Mouse (Mus musculus) embryonic fibroblast, embryonic 13.5 days (primary cell): ENCODE results near the gene Bsdc1. TPM values are rescaled to one million over a fixed set of nuclear protein-coding genes. Genes with fewer than 3 reads are reported as not detected.
"Not testable (repeated sequence)": the region's sequence is repeated elsewhere in the genome, so short reads cannot be mapped to it uniquely, and the experiment has no call there.

Experiments
- H3K27ac ChIP-seq: 2 replicates; pipeline ENCODE4 v1.5.1; 2012; ENCODE audit warnings: low read length, control low read depth, inconsistent platforms; ENCODE audit not compliant: insufficient read depth
- H3K4me1 ChIP-seq: 2 replicates; pipeline ENCODE4 v1.6.1; 2011; ENCODE audit warnings: low read length; ENCODE audit not compliant: control insufficient read depth, insufficient read depth
- H3K4me3 ChIP-seq: 2 replicates; pipeline ENCODE4 v1.5.1; 2011; ENCODE audit warnings: mild to moderate bottlenecking, control low read depth, low read length; ENCODE audit not compliant: insufficient read depth
- CTCF ChIP-seq: IDR thresholded peaks from 2 replicates; pipeline ENCODE4 v1.5.1; 2011; ENCODE audit warnings: mild to moderate bottlenecking, control low read depth, low read length, moderate library complexity, borderline replicate concordance; ENCODE audit not compliant: insufficient read depth
- POLR2A ChIP-seq: IDR thresholded peaks from 2 replicates; pipeline ENCODE4 v1.6.1; 2011; ENCODE audit warnings: low read depth, mild to moderate bottlenecking, control low read depth, low read length, moderate library complexity
- polyA plus RNA-seq: library from polyadenylated mRNA; stranded (reverse); fragments of >200 nt; gene quantifications from 2 replicates; pipeline ENCODE4 v1.2.4, GENCODE M21; 2011; ENCODE audit warnings: low read depth; ENCODE audit not compliant: missing spikeins, insufficient read length

Gene Bsdc1
- polyA plus RNA-seq, 1 experiment: 35.3 TPM

GRCm38 (mm10) chr4:129511413-129512096 lies 50.2 kb downstream of the Bsdc1 start:
- peaks cover 4% of the 10 kb centered on the region; the same call in 1 of the 2 replicates for H3K4me1 ChIP-seq
- H3K4me3 ChIP-seq: no peak overlapping the region
- H3K27ac ChIP-seq: no peak overlapping the region
- TF ChIP-seq POLR2A (no peak), CTCF (no peak)

GRCm38 (mm10) chr4:129513086-129513767 lies 51.8 kb downstream of the Bsdc1 start, which contains the start of gene Marcksl1:
Marcksl1 (plus strand) TSS chr4:129513581.
- Histone ChIP-seq H3K4me3 (peak within 1 kb of the TSS; percentile 68), H3K27ac (no peak within 1 kb of the TSS), H3K4me1 (peaks cover 4% of the 10 kb centered on the region; the same call in 1 of the 2 replicates)
- TF ChIP-seq POLR2A: peak; percentile 94
- no peak for TF ChIP-seq CTCF

- Histone ChIP-seq H3K4me1 (peaks cover 4% of the 10 kb centered on the region; the same call in 1 of the 2 replicates), H3K4me3 (peak overlapping the region; percentile 68), H3K27ac (no peak overlapping the region)
- no peak for TF ChIP-seq POLR2A
- TF ChIP-seq CTCF: no peak
Measured at GRCm38 (mm10) chr4:129513891-129514290, 52.5 kb downstream of the Bsdc1 start.

- Histone ChIP-seq H3K27ac (no peak overlapping the region), H3K4me1 (peaks cover 4% of the 10 kb centered on the region; the same call in 1 of the 2 replicates), H3K4me3 (peak overlapping the region; percentile 68)
- no peak for TF ChIP-seq POLR2A
- peak; percentile 79 for TF ChIP-seq CTCF
Measured at GRCm38 (mm10) chr4:129514300-129514898, 53.0 kb downstream of the Bsdc1 start.

DNA sequence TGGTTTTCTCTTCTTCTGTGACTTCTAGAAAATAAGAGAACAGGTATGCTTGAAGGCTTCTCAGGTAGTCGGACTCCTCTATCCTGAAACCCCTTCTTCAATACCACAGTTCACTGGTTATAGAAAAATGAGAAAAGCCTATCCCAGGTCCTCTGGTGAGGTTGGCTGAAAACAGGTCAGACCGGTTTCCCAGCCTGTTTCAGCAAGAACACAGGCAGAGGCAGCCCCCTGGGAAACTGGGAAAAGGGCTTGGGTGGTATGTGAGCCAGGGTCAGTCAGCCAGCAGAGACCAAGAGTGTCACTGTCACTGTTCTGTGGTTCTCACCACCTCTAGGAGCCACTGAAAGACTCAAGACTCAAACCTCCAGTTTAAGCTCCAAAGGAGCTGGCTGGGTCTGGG lies 55.5 kb downstream of the Bsdc1 start:
- TF ChIP-seq CTCF (no peak), POLR2A (no peak)
- Histone ChIP-seq H3K4me3 (no peak overlapping the region), H3K4me1 (peaks cover 4% of the 10 kb centered on the region; the same call in 1 of the 2 replicates), H3K27ac (no peak overlapping the region)

DNA sequence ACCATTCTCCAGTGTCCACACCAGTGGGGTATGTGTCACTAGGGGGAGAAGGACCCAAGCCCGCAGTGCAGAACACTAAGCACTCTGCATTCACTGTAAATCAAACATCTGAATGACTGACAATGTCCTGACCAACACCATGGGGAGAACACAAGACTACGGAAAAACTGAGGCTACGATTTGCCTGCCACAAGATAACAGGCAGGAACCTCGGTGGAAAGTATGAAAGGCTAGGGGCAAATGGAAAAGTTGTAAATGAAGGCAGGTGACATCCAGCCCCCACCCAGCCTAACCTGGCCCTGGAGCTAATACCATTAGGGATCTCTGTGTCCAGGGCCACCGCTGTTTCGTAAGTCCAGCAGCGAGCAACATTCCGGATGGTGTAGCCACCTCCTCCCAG lies 57.1 kb downstream of the Bsdc1 start:
- H3K4me1 ChIP-seq: peaks cover 4% of the 10 kb centered on the region; the same call in 1 of the 2 replicates
- no peak overlapping the region for H3K4me3 ChIP-seq
- no peak overlapping the region for H3K27ac ChIP-seq
- TF ChIP-seq POLR2A (no peak), CTCF (no peak)

DNA sequence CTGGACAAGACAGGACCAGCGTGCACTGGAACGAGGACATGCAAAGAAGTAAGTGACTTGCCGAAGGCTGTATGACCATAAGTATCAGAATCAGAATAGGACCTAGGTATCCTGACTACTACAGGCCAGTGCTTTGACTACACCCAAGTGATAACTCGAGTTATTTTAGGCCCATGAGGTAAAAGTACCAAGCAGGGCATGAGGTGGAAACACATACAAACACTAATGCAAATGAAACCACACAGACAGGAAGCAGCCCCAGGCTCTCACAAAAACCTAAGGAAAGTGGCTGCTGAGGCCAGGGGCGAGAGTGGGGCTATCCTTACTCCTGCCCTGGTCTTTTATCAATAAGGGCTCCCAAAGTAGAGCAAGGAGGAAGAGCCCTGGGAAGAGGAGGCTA lies 64.0 kb downstream of the Bsdc1 start:
- Histone ChIP-seq H3K4me3 (no peak overlapping the region), H3K27ac (no peak overlapping the region), H3K4me1 (no peaks in the 10 kb centered on the region)
- TF ChIP-seq CTCF: no peak
- TF ChIP-seq POLR2A: no peak

DNA sequence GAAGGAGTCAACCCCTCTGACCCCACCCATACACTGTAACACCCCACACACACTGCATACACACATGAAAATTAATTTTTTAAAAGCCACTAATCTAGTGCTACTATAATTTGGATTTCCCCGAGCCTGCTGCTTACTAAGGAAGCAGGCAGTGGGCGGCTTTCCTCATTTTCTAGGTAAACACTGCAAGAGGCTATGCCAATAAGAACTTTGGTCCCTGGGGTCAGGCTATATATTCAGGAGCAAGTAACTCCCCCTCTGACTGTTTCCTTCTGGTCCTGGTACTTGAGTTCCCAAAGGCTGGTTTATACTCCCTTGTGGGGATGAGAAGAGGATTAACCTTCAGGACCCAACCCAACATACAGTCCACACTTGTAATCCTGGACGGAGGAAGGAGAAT lies 64.5 kb downstream of the Bsdc1 start:
- H3K27ac ChIP-seq: no peak overlapping the region
- TF ChIP-seq POLR2A (no peak), CTCF (no peak)
- no peak overlapping the region for H3K4me3 ChIP-seq
- no peaks in the 10 kb centered on the region for H3K4me1 ChIP-seq

- not testable (repeated sequence) for H3K4me1 ChIP-seq, H3K27ac ChIP-seq, H3K4me3 ChIP-seq
Measured at GRCm38 (mm10) chr4:129528901-129529300, 67.5 kb downstream of the Bsdc1 start.

Other genes starting within 250 kb of the Bsdc1 start
- 7.0 and 11.0 TPM in 2 replicates for gene C77080, start 200.2 kb upstream of the Bsdc1 start, polyA plus RNA-seq
- 9.4 and 15.0 TPM in 2 replicates for gene Sync, start 174.0 kb upstream of the Bsdc1 start, polyA plus RNA-seq
- gene Rbbp4, start 126.2 kb upstream of the Bsdc1 start, polyA plus RNA-seq: 183 and 229 TPM in 2 replicates
- 91.1 and 110 TPM in 2 replicates for gene Zbtb8os, start 125.9 kb upstream of the Bsdc1 start, polyA plus RNA-seq
- 5.0 and 6.9 TPM in 2 replicates for gene Zbtb8a, start 83.5 kb upstream of the Bsdc1 start, polyA plus RNA-seq
- gene Zbtb8b, start 20.7 kb upstream of the Bsdc1 start, polyA plus RNA-seq: not detected in 2 replicates
- gene Tssk3, start 29.4 kb downstream of the Bsdc1 start, polyA plus RNA-seq: not detected in 2 replicates
- gene Fam229a, start 29.6 kb downstream of the Bsdc1 start, polyA plus RNA-seq: not detected in 2 replicates
- gene Marcksl1, start 52.0 kb downstream of the Bsdc1 start, polyA plus RNA-seq: 131 and 157 TPM in 2 replicates
- gene Hdac1, start 81.1 kb downstream of the Bsdc1 start, polyA plus RNA-seq: 150 and 156 TPM in 2 replicates
- gene Lck, start 112.1 kb downstream of the Bsdc1 start, polyA plus RNA-seq: 3.0 and 5.2 TPM in 2 replicates
- gene Fam167b, start 117.0 kb downstream of the Bsdc1 start, polyA plus RNA-seq: not detected in 2 replicates
- 217 and 251 TPM in 2 replicates for gene Eif3i, start 139.1 kb downstream of the Bsdc1 start, polyA plus RNA-seq
- 110 and 112 TPM in 2 replicates for gene Tmem234, start 139.1 kb downstream of the Bsdc1 start, polyA plus RNA-seq
- gene Dcdc2b, start 152.7 kb downstream of the Bsdc1 start, polyA plus RNA-seq: 0.68 TPM in 1 of 2 replicates, not detected in the other
- 19.5 TPM in 2 replicates for gene Iqcc, start 157.5 kb downstream of the Bsdc1 start, polyA plus RNA-seq
- gene Ccdc28b, start 162.4 kb downstream of the Bsdc1 start, polyA plus RNA-seq: 11.7 and 13.6 TPM in 2 replicates
- 52.8 and 56.2 TPM in 2 replicates for gene Txlna, start 179.5 kb downstream of the Bsdc1 start, polyA plus RNA-seq
- 80.7 and 84.3 TPM in 2 replicates for gene Kpna6, start 211.2 kb downstream of the Bsdc1 start, polyA plus RNA-seq
- gene Tmem39b, start 235.3 kb downstream of the Bsdc1 start, polyA plus RNA-seq: 15.4 and 19.1 TPM in 2 replicates